Mouse (Mus musculus) ovary, postnatal 10 days (tissue): ENCODE results near the gene 4932438A13Rik.

ENCODE experiments used
- DNase-seq: peaks from one replicate; pipeline ENCODE4 v3.0.0; 2022; ENCODE audit warnings: low spot score

The 4932438A13Rik gene

DNA sequence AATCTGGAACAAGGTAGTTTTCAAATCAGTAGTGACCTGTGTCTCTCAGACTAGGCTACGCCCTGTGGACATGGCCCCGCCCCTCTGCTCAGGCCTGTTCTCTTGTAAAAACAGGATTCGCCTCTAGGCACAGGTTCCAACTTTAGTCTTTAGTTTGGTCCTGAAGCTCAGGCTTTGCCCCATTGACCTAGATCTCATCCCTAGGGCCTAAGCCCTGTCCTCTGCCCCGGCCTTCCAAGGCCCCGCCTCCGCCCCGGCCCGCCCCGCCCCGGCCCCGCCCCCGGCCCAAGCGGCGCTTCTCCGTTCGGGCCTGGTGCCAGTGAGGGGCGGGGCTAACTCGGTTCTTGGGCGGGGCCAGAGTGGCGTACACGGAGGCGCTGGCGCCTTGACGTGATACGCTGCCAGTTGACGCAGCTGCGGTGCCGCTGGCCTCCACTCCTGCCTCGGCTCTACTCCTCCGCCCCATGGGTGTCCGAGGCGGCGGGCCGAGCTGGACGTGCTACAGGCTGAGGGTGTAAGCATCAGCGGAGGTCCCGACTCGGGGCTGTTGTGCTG, at the start of gene 4932438A13Rik:
4932438A13Rik (plus strand) TSS at position 384 of the 555 bp plus-strand sequence.
- DNase-seq, result peak; percentile 100

DNA sequence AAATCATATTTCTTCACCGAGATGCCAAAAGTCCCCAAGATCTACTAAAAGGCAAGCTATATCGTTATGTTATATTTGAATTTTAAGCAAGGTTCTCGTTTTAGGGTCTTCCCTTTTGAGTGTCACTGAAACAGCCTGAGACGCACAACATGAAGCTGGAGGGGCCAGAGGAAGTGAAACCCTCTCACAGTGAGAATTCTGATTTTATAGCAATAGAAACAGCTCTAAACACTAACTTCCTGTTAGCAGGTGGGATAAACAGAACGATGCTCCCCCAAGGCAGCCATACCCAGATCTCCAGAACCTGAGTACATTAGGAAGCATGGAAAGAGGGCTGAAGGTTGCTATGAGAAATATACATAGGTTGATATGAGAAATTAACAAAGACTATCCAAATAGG, 46.3 kb upstream of the 4932438A13Rik start:
- no peak for DNase-seq

DNA sequence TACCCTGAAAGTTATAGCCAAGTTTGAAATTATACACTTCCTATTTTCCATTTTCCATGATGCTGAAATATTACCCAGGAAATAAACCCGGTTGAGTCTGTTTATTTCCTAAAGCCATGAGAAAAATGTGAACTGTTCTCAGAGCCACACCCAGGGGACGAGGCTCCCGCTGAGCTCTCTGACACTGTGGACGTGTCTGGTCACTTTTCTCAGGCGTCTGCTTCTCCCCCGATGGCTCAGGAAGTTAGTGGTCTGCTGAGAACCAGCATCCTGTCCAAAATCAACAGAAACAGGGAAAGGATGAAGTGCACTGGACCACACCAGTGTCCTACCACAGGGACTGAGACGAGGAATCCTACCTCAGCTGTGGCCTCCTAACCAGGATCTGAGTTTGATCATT, 43.5 kb upstream of the 4932438A13Rik start:
- DNase-seq, result no peak

DNA sequence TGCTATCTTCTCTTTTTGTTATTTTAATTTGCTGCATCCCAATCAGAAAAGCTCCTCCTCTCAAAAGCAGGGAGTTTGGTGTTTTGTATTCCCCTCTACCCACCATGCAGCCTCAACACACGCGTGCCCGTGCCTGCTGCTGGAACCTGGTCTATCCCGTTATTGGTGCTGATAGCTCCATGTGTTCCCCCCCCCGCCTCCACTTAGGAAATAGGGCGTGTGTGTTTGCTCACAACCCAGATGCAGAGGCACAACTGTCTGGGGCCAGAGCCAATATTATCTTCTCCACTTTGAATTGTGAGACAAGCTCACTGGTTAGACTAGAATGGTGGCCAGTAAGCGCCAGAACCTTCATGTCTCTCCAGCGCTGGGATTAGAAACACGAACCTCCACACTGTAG, 41.9 kb upstream of the 4932438A13Rik start:
- DNase-seq, result no peak

DNA sequence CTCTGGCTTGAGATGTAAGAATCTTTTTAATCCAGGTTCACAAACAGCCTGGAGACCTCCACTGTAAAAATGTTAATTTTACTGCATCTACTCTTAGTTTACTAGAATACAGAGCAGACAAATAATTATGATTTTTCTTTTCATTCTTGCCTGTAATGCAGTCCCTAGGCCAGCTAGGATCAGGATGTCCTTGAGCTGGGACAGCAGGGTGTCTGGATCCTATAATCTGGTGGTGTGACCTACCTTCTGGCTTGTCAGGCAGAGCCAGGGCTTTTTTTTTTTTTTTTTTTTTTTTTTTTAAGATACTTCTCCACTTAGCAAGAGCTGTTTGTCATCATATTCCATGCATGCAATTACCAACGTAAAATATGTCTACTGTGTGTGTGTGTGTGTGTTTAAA, 37.8 kb upstream of the 4932438A13Rik start:
- no peak for DNase-seq

DNA sequence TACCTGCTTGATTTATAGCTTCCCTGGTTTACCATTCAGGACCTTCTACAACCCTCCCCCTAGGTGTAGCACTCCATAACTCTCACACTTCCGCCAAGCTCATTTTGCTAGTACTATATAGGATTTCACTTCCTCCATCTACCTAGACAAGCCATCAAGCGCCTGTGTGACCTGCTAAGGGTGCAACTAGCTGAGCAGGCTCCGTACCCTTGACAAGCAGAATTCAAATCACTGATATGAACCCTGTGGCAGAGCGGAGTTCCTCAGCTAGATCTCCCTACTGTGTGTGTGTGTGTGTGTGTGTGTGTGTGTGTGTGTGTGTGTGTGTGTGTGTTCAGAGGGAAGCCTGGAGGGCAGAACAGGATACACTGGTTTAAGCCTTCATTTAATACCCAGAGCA, 37.4 kb upstream of the 4932438A13Rik start:
- DNase-seq, result no peak

DNA sequence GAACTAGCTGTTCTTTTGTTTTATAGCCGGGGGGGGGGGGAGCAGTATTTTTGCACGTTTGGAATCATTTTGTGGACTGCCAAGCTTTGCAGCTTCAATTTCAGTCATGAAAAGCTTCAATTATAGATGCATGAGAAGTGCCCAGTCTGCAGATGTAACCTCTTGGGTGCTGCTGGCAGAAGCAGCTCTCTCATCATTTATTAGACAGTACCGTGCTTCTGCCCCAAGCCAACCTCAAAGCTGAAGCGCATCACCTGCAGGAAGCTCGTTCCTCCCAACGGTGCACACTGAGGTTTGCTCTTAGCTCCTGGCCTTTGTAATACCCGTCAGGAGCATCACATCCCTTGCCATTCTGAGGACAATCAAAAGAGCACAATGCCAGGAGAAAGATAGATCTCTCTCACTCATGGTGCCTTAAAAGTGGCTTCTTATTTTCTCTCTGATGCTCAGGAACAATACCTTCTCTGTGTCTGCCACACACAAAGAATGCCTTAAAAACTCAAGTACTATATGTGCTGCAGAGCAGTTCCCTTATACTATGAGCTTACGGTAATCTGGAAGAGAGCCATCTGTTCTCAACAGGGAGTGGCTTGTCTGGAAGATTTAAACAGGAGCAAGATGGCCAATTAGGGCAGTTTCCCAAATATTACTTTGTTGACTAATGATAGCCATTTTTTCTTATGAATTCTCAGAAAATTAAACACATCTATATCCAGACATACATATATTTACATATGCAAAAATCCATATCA, 35.5 kb upstream of the 4932438A13Rik start:
- DNase-seq, result no peak

DNA sequence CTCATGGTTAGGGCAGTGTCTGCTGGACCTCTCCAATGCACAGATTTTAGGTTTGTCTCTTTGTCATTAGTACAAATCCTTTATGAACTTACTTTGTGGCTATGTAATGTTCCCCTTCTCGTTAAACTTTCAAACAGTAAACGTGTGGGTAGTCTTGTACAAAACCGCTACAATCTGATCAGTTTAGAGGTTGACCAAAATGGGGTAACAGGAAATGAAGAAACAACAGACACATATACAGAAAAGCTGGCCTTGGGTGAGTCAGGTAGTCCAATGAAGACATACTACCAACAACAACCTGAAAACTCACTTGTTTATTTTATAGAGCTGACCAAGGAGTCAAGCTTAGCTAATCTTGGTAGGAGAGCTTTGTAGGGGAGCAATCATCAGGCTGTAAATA, 32.7 kb upstream of the 4932438A13Rik start:
- DNase-seq, result no peak

DNA sequence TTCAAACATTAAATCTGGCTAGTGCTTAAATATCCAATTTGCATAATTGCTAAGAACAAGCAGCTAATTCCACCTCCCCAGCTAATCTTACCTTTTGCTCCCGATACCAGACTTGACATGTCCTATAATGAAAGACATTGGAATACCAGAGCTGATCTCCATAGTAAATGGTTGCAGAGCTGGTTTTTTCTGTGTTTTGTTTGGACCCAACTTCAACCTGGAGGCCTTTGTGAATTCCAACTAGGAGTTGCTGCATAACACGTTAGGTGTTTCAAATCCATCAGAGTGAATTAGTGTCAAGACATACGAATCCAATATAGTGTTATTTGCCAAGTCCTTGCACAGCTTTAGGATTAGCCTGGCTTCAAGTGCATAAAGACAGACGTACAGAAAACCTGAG, 28.5 kb upstream of the 4932438A13Rik start:
- no peak for DNase-seq

DNA sequence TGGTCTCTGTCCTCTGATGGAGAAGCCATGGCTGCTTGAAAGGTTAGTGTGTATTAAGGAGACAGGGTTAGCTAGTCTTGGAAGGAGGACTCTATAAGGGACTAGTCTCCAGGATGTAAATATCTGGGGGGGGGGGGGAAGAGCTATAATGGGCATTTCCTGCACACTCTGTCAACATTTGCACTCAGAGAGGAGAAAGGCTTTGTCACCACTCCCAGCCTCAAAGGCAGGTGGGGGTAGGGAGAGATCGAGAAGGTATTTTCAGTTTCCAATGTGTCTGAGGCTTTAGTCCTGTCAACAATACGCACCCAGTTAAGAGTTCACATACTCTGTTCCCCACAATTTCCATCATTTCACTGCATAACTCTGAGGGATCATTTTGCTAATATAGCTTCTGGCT, 28.1 kb upstream of the 4932438A13Rik start:
- no peak for DNase-seq

DNA sequence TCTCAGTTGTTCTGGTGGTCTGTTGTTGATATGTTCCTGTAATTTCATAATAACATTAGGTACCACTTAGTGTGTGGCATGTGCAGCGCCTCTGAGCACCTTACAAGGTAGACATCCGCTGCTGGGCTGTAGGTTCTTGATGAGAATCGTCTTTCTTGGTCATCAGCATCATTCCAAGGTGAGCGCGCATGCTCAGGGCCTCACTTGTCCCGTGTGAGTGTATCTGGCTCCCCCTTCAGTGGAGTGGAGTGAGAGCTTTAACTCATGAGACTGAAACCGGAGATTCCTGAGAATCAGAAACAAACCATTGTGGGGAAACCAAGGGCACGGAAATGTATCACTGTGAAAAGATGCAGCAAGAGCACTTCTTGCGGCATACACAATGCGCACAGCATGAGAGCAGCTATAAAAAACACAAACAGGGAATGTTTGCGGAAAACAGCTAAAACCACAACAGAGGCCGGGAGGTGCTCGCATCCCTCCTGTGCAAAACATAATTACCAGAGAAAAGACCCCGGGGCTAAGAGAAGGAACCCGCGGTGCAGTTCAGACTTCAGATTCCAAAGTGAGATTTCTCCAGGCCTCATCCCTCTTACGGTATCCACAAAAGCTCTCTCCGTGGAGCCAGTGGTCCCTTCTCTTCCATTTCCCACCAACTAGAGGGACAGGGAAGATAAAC, 27.2 kb upstream of the 4932438A13Rik start:
- no peak for DNase-seq

DNA sequence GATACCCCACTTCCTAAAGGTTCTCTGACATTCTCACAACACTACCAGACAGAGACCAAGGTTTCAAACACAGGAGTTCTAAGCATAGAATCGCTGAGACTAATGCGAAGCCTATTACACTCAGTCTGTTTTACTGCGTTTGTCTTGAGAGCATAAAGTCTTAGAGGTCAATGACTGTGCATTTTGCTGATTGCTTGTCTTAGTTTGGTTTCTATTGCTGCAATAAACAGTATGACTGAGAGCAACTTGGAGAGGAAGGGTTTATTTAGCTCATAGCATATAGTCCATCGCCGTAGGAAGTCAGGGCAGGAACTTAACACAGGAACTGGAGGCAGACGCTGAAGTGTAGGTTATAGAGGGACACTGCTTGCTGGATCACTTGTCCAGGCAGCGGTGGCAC, 26.1 kb upstream of the 4932438A13Rik start:
- DNase-seq, result no peak

DNA sequence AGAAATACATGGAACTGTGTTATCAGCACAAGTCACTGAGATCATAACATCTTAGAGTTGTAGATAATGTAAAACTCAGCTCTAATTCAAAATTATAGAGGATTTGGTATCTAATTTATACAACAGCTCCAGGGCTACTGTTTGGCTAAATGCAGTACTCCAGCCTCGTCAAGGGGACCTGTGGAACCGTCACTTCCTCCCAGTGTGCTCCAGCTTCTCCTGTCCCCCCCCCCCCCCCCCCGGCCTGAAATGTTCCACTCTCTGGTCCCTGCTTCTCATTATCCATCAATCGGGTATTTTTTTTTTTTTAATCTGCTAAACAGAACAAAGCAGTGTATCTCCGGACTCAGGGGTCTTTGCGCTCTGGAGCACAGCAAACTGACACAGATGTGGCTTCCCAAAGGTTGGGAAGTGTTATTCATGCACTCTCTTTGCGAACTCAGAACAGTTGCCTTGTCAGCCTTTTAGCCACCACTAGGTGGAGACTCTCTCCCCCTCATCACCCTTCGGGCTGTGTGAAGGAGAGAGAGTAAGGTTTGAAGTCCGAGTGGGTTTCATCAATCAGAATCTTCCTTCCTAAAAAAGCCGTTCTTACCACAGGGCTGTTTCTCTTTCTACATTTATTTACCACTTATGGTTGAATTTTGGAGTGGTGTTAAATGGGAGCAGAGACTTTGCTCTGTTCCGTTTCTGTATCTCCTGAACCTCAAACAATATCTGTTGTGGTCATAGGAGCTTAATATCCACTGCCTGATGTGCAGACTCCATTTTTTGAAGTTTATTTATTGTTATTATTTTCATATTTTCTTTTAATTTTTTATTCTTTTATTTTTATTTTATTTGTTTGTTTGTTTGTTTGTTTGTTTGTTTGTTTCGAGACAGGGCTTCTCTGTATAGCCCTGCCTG, 22.0 kb upstream of the 4932438A13Rik start:
- peak; percentile 8 for DNase-seq

DNA sequence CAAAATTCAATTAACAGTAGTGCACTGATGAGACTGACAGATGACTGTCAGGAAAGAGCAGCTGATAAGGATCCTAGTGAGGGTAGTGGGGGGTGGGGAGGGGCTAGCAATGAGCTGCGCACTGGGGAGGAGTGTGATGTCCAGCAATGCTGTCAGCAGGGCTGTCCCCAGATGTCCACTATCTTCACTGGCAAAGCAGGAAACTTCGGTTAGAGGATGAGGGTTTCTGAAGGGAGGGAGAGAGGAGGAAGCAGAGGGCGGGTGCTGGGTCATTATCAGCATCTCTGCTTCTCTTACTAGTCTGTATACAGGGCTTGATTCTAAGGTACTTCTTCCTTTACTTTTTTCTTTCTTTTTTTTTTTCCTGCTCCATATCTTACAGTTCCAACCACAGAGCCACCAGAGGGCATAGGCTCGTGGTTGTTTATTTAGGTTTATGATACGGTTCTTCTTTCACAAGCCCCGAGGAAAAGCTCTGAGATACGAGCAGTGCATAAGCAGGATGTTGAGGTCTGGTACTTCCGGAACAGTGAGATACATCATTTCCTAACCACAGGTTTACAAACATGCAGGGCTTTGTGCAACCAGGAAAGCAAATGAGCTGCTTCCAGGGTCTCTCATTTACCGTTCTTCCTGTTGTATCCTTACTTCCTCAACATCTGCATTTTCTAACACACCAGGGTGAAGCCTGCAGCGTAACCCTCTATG, 9.0 kb upstream of the 4932438A13Rik start:
- DNase-seq, result no peak

DNA sequence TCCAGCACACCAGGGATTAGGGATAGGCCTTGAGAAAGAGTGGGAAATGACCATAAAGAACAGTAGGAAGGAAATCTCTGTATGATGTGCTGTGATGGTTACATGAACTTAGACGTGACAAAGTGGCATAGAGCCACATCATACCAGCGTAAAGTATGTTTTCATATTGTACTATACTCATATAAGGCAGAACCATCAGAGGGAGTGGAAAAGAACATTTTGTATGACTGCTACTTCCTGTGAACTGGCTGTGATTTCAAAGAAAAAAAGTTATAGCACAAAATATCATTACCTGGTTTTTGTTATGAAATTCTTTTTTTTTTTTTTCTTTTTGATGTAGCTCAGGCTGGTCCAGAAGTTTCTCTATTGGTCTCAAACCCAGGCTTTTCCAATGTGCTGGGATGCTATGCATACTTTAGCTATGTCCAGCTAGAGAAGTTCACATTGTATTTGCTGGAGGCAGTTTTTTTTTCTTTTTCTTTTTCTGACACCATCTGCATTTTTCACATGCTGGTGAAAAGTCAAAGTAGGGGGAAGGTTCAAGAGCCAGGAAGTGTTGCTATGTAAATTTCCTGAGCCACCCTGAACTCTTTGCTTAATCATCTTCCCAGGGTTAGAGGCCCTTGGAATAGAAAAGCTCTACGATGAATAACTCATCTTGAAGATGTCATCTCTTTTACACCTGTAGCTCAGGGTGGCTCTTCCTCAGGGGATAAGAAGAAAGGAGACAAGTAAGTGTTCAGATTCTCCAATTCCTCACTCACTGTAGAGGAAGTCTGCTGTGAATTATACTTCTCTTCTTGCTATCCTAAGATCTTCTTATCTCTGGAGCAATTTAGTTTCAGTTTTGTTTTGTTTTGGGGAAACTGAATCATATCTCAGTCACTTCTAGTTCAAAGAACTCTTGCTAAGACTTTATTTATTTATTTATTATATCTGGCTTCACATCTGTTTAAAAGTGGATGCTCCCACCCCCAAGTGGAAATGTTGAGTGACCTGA, 1.2 kb upstream of the 4932438A13Rik start:
- DNase-seq, result no peak

DNA sequence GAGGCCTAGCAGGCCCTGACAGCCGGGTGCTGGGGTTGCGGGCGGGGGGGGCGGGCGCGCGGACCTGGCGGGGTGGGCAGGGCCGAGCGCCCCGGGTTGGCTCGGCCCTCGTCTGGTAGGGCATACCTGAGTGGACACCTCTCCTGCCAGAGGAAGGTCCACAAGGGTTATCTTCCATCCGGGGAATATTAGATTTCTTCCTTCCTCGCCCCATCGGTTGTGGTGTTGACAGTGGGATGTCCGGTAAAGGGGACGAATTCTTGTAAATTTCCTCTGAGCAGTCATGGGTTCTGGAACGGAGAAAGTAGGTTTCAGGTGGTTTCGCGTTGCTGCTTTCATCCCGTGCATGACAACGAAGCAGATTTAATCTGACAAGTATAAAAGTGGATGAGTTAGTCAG, 523 bp downstream of the 4932438A13Rik start:
- DNase-seq, result no peak

DNA sequence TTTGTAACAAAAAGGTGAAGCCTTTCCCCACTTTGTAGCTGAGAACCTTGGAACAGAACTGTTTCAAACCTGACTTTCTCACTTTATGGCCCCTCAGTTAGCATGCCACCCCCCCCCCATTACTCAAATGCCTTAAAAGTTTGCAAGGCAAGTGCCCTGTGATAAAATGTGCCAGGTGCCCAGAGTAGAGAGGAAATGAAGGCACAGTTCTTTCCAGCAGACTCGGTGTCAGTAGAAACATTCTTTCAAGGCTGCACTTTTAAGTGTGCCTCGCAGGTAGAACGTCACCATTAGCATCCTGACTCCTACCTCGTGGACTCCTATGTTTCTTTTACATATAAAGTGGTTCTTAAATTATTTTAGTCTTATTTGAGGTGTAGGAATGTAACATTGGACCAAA, 977 bp downstream of the 4932438A13Rik start:
- DNase-seq, result no peak

DNA sequence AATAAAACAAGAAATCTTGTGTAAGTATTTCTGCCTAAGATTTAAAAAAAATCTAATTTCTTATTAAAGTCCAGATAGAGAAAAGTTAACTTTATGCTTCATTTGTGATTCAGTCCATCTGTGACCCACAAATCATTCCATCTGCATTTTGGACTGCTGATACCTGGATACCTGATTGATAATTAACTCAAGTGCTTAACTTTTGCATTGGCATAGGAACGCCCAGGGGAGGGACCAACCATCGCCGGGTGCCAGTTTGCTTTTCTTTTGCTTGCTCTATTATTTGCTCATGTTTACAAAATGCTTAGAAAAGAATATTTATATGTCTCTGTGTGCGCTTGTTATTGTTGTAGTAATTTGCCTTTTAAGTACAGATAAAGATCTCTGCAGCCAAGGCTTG, 1.6 kb downstream of the 4932438A13Rik start:
- DNase-seq, result no peak

DNA sequence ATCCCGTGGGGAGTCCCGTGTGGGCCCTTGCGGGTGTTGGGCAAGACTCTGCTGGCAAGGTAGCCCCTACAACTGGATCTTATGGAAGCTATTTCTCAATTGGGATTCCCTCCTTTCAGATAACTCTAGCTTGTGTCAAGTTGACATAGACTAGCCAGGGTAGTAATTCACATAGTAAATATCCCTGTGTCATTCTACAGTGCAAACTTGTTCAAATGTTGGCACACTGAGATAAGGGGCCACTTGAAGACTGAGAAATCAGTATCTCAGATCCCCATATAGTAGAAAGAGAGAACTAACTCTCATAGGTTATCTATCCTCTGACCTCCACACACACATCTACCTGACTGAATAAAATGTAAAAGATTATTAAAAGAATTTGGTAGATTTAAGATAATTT, 42.5 kb downstream of the 4932438A13Rik start:
- no peak for DNase-seq

DNA sequence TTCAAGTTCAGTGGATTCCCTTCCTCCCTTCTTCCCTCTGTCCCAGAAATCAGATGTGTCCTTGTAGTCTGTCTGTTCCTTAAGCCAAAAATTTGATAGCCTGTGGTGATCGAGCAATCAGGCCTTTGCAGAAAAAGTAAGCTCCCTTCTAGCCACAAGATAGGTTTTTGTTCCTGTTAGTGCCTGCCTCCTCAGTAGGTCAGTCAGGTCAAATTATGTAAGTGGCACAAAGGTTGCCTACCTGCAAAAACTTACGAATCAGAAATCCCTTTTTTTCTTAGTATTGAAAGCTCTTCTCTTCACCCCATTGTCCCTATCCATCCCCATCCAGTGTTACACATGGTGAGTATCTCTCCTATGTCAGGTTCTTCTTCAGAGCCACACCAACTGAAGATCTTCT, 54.9 kb downstream of the 4932438A13Rik start:
- no peak for DNase-seq

DNA sequence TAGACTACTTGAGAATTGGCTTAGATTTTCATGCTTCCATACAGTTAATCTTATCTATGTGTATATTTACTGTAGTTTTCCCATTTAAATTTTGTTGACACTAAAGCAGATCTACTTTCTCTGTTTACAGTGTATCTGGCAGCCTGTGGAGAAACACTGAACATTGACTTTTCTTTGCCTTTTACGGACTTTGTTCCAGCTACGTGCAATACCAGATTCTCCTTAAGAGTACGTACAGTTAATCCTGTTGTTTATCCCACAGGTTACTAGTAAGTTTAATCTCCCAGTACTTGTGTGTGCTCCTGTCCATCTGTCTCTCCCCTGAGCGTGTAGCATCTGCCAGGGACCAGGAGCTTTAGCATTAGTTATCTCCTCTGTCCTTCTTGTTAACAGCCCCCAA, 55.4 kb downstream of the 4932438A13Rik start:
- DNase-seq, result no peak
